ENCODE assay signal across 21 mouse cellular contexts in the genomic region with DNA sequence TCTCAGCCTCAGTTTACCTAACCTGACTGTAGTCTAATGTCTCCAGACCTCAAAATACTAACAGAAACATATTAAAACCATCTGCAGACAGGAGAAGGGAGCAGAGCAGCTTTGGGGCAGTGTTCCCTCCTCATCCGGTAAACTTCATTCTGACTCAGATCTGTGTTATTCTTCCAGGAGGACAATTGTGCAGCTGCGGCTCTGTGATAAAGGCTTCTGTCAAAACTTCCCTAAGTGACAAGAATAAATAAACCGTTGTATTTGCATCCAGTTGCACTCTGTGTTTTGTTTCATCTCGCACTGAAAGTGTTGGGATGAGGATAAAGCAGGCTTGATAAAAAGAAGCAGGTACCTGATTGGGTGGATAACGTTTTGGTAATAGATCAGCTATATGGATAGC.
DNase-seq lines count a peak whose midpoint lies in the region; ATAC-seq lines count a peak whose summit lies in the region.
"Had no signal": no experiment of that assay in that cellular context is flagged by ENCODE, and none has a peak within 500 bp of the region (broad histone marks: within the 10 kb centered on the region; RNA-seq: fewer than 3 reads in every experiment).

No protein-coding gene starts in this region.

- peak; percentile 57 for ATAC-seq in frontal cortex, adult (ENCODE audit: low TSS enrichment)
- ATAC-seq: activated CD4-positive, CD25-positive, alpha-beta regulatory T cell, adult 4 months; CD4-positive, CD25-positive, alpha-beta regulatory T cell, adult 4 months; forebrain, embryonic 13.5 days; forebrain, embryonic 15.5 days; Patski had no signal

- no peak for DNase-seq in frontal cortex, postnatal 25 days (ENCODE audit: low spot score in 2 of 2)
- DNase-seq in layer of hippocampus, adult 11-12 months (ENCODE audit: low spot score): peak; percentile 12
- no peak for DNase-seq in layer of hippocampus, adult 8-10 months (ENCODE audit: low spot score in 2 of 2)
- peak; percentile 35 for DNase-seq in layer of hippocampus, adult 9-11 months
- no peak for DNase-seq in layer of hippocampus, postnatal 14 days (ENCODE audit: low spot score in 2 of 2)
- DNase-seq in urinary bladder, postnatal 4 days (ENCODE audit: low spot score in 2 of 2): no peak
- DNase-seq: adrenal gland, adult 2 months; adrenal gland, postnatal 10 days; adrenal gland, postnatal 25 days; B cell, adult 2 months; cerebellum, adult 11-12 months; cerebellum, adult 2 months; cerebellum, adult 9-10 months; cerebellum, postnatal 10 days; cerebellum, postnatal 25 days had no signal

Comparison
In these comparisons a context has a peak if more than half of its experiments do, and no peak if none do; other contexts are left out.
1. DNase-seq: peak in layer of hippocampus, adult 11-12 months (single experiment) and layer of hippocampus, adult 9-11 months (single experiment); none in frontal cortex, postnatal 25 days (0 of 2), layer of hippocampus, adult 8-10 months (0 of 2), layer of hippocampus, postnatal 14 days (0 of 2) and urinary bladder, postnatal 4 days (0 of 2).